Mouse (Mus musculus) cerebellum, adult 11 months (tissue): ENCODE data around the gene Vps29.
A peak's percentile ranks its signal among the peaks of the same experiment; 100 is the strongest.
"Not testable (repeated sequence)": the region's sequence is repeated elsewhere in the genome, so short reads cannot be mapped to it uniquely, and the experiment has no call there.

Source experiments
- DNase-seq: peaks from one replicate; pipeline ENCODE4 v3.0.0; 2022

Gene Vps29

GRCm38 (mm10) chr5:122353807-122354491 lies at the start of gene Vps29, which contains the start of gene Rad9b:
Vps29 (plus strand) TSS chr5:122354369.
Rad9b (minus strand) TSS chr5:122354233.
- peak; percentile 99 for DNase-seq

- no peak for DNase-seq
Observed at GRCm38 (mm10) chr5:122304541-122304940, 49.6 kb upstream of the Vps29 start.

DNA sequence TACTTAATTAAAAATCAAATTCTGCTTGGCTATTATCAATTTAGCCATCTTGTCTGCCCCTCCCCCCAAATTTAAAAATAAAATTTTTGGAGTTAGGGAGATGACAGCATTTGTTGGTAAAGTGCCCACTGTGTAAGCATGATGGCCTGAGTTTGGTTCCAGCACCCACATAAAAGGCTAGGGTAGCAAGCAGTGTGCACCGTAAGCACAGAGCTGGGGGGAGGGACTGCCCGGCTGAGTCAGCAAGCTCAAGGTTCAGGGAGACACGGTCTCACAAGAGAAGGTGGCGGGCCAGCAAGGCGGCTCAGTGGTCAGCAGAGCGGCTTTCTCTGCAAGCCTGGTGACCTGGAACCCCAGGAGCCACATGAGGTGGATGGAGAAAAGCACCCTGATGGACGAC lies 48.7 kb upstream of the Vps29 start:
- no peak for DNase-seq

DNA sequence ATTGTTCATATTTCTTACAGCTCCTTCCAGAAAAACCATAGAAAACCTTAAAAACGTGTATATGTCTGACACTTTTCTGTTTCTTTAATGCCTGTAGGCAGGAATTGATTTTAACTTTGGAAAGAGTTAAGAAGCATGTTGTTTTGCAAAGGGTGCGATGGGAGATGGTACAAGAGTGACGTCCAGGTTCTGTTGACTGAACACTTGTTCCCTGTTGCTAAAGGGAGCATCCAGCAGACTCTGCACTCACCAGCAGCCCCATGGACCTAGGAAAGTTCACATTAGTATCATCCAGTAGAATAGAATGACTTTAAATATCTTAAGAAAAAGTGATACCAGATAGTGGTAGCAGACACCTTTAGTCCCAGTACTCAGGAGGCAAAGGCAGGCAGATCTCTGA lies 47.6 kb upstream of the Vps29 start:
- DNase-seq = no peak

GRCm38 (mm10) chr5:122310699-122311098 lies 43.5 kb upstream of the Vps29 start:
- DNase-seq = no peak

DNA sequence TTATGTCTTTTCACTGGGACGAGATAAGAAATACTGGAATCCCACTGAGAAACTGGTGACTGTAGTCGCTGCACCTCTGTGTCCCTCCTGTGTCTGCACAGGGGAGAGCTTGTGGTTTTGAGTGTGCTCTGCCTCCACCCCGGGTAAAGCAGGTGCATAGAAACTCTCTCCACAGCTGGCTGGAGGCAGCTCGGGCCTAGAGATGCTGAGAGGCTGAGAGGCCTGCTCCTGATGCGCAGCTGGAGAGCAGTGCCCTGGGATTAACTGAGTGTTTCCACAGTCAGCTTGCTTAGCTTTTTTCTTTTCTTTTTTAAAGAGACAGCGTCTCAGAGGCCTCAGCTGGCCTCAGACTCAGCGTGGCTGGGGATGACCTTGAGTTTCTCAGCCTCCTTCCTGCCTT lies 42.5 kb upstream of the Vps29 start:
- DNase-seq = no peak

- DNase-seq = no peak
Observed at GRCm38 (mm10) chr5:122312346-122312745, 41.8 kb upstream of the Vps29 start.

- no peak for DNase-seq
Observed at GRCm38 (mm10) chr5:122312942-122313684, 41.1 kb upstream of the Vps29 start.

DNA sequence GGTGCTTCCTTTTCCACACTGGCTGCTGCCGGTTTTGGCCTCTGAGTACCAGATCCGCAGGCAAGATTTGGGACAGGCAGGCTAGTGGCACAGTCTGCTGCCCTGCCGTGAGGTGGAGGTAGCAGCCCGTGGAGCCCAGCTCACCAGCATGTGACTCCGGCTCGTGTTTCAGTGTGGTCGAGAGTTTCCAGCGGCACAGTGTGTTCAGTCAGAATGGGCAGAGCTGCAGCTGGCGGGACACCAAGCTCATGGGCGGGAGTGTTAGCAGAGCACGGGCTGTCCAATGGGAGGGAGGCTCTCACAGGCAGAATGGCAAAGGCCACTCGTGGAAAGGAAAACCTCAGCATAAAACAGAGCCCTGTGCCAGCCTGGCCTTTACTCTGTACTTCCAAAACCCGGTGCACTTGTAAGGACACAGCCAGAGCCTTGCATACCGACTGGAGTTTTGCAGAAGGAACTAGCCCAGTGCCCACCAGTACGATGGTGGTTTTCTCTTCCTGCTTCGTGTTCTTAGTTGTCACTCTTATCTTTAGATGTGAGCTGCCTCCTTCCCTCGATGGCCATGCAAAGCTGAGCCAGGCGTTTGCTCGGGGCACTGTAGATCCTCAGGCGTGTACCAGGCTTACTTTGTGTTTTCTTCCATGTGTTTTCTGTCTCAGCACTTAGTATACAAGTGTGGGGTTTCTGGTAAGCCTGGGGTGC lies 39.1 kb upstream of the Vps29 start:
- peak; percentile 90 for DNase-seq

- peak; percentile 49 for DNase-seq
Observed at GRCm38 (mm10) chr5:122317329-122318045, 36.7 kb upstream of the Vps29 start.

GRCm38 (mm10) chr5:122318100-122318499 lies 36.1 kb upstream of the Vps29 start:
- DNase-seq = no peak

DNA sequence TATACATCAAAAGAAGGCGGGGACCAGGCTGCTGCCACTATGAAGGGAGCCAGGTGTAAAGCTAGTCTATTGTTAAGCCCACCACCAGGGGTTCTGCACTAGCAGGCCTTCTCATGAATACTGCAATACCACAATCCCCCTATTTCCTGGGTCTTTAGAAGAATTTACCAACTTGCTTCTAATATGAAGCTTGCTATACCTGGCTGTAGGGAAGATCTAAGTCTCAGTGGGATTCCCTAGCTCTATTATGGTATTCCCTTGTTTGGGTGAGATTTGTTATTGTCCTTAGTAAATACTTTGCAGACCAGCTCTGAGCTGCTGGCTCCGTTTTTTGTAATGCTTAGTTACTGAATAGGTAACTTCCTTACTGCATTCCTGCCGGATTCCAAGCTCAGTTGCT lies 35.2 kb upstream of the Vps29 start:
- DNase-seq = not testable (repeated sequence)

DNA sequence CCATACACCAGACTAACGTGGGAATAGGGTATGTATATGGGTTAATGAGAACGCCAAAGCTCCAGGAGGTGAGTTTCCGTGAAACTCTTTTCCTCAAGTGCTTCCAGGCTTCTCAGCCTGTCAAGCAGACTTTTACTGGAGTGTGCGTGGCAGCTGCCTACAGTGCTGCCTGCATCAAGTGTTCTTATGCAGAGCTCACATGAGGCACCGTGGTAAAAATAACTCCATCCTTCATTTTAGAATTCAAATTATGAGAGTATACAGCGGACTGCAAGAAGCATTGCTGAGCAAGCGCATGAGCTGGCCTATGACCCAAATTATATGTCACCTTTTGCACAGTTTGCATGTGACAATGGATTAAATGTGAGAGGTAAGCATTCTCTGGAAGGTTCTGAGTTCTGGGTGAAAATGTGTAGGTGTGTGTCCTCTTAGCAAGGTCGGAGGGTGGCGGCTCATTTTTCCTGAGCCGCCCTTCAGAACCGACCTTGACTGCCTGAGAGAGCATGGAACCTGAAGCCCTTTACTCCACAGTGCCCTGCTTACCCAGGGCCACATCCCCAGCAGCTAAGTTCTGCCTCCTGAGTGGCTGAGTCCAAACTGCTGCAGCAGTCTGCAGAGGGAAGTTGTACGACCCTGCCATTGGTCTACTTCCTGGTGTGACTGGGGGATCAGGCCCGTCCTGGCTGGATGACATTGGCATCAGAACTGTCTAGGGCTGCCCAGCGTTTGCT lies 34.5 kb upstream of the Vps29 start:
- no peak for DNase-seq

DNA sequence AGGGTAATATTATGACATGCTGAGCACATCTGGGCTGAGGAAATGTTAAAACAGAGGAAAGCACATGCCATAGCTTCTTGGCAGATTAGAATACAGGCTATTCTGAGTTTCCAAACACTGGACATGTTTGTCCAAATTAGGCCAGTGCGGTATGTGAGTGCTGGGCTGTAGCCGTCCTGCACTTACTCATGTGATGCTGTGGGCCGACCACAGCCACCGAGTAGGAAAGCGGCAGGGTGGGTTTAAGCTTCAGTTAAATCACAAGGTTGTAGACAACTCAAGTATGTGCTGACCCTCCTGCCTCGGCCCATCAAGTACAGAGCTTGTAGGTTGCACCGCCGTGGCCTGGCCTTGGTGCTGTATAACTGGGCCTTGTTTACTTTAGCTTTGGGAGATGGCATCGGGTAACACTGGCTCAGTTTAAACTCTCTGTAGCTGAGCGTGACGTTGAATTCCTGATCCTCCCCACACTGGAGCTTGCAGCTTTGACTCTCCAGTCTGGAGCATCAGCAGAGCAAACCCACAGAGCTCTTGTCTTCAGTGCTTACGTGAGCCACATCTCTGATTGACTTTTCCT lies 33.9 kb upstream of the Vps29 start:
- no peak for DNase-seq

DNA sequence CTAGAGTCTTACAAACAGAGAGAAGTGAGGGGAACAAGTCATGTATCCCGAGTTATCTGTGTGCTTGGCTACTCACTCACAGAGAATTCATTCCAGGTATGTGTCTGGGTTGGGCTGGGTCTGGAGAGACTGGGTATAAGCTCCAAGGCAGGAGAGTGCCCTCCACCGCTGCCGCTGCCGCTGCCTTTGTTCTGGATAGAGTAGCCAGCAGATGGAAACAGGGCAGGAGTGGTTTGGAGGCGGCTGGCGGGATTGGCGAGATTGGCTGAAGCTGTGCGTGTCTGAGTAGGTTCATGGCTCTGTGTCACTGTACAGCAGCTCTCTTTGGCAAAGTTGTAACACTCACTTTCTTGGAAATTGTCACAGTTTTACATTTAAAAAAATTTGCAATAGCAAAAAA lies 30.6 kb upstream of the Vps29 start:
- no peak for DNase-seq

- peak; percentile 85 for DNase-seq
Observed at GRCm38 (mm10) chr5:122324608-122325431, 29.3 kb upstream of the Vps29 start.

DNA sequence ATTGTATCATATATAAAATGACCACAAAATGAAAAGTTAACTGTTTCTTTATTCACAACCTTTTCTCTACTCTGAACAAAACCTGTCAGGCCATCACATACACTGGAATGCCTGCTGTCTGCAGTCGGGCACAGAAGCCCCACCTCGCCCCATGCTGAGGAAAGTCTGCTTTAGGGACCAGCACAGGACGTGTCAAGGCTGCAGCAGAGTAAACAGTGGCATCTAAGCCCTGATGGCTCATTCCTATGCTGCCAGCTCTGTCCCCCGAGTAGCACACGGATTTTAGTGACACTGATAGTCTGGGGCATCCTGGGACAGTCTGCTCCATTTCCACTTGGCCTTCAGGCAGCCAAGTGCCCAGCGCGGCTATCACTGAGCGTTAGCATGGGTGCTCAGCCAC lies 28.7 kb upstream of the Vps29 start:
- no peak for DNase-seq

- DNase-seq = no peak
Observed at GRCm38 (mm10) chr5:122327283-122327682, 26.9 kb upstream of the Vps29 start.

GRCm38 (mm10) chr5:122330269-122330668 lies 23.9 kb upstream of the Vps29 start:
- DNase-seq = no peak

DNA sequence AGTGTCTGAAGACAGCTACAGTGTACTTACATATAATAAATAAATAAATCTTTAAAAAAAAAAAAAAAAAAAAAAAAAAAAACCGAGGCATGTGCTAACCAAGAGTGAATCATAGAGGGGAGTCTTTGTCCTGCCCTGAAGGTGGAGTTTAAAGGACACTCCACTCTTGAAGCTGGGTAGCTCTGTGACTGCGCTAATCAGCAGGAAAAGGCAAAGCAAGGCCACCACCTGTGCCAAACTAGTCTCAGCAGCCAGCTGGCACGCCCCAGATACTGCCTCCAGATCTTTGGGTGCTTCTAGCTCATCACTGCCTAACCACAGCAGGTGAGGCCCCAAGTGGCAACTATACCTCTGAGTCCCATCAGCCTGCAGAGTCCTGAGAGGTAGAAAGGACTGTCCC lies 19.5 kb upstream of the Vps29 start:
- DNase-seq = no peak
